Mouse (Mus musculus) embryonic facial prominence, embryonic 11.5 days (tissue): ENCODE measurements around the gene Vstm2l. TPM values are rescaled to one million over a fixed set of nuclear protein-coding genes. Genes with fewer than 3 reads are reported as not detected.

Experiments
- ATAC-seq: fragments of 200-750 bp; cut with Nextera tagmentation; replicated peaks from 2 replicates; pipeline ENCODE4 v1.8.0; 2017; ENCODE audit warnings: low read depth; ENCODE audit not compliant: insufficient number of reproducible peaks, low FRiP score, low TSS enrichment
- DNase-seq: peaks from one replicate; pipeline ENCODE4 v3.0.0-alpha.2; 2015; ENCODE audit warnings: low spot score
- H3K27ac ChIP-seq: fragments of 300-500 bp; sonication (generic); replicated peaks from 2 replicates; pipeline ENCODE4 v1.5.1; 2014; ENCODE audit warnings: mild to moderate bottlenecking, low read depth, low read length, control low read depth
- H3K27me3 ChIP-seq: fragments of 300-500 bp; sonication (generic); 2 replicates; pipeline ENCODE4 v1.6.1; 2014; ENCODE audit warnings: mild to moderate bottlenecking, low read length, moderate library complexity, mixed read lengths; ENCODE audit not compliant: control insufficient read depth, insufficient read depth
- H3K36me3 ChIP-seq: fragments of 300-500 bp; sonication (generic); replicated peaks from 2 replicates; pipeline ENCODE4 v1.6.1; 2014; ENCODE audit warnings: low read depth, mild to moderate bottlenecking, low read length, moderate library complexity, mixed read lengths; ENCODE audit not compliant: control insufficient read depth, insufficient read depth
- H3K4me1 ChIP-seq: fragments of 300-500 bp; sonication (generic); 2 replicates; pipeline ENCODE4 v1.6.1; 2014; ENCODE audit warnings: low read length, mixed read lengths; ENCODE audit not compliant: control insufficient read depth, insufficient read depth
- H3K4me2 ChIP-seq: fragments of 300-500 bp; sonication (generic); 2 replicates; pipeline ENCODE4 v1.6.1; 2014; ENCODE audit warnings: low read depth, mild to moderate bottlenecking, control low read depth, low read length, moderate library complexity
- H3K4me3 ChIP-seq: fragments of 300-500 bp; sonication (generic); 2 replicates; pipeline ENCODE4 v1.5.1; 2014; ENCODE audit warnings: low read depth, low read length, control low read depth
- H3K9ac ChIP-seq: fragments of 300-500 bp; sonication (generic); replicated peaks from 2 replicates; pipeline ENCODE4 v1.6.1; 2014; ENCODE audit warnings: mild to moderate bottlenecking, control low read depth, low read length
- H3K9me3 ChIP-seq: fragments of 300-500 bp; sonication (generic); replicated peaks from 2 replicates; pipeline ENCODE4 v1.6.1; 2016; ENCODE audit warnings: mild to moderate bottlenecking, low read length, inconsistent platforms, mixed read lengths; ENCODE audit not compliant: control insufficient read depth
- WGBS: fragments of 180-500 bp; shearing (Covaris S2); extraction: QIAGEN DNeasy Blood & Tissue Kit; methylation state at CpG from one replicate; pipeline ENCODE4 v1.1.7; 2014; 5-methylcytosine and 5-hydroxymethylcytosine counted together
- polyA plus RNA-seq: library from polyadenylated mRNA; unstranded; fragments of >200 nt; fragmentation: Nextera tagmentation; extraction: Ambion mirVana; gene quantifications from 2 replicates; pipeline ENCODE4 v1.2.1, GENCODE M21; 2014

Vstm2l gene
- polyA plus RNA-seq, 1 experiment from 2014 or later, result 1.4 TPM

- H3K4me1 ChIP-seq, result no peaks in the 10 kb centered on the region
- ATAC-seq, result 0 out of 2 replicates have a peak, but pooled peaks have one; percentile 44
- no peak overlapping the region for H3K4me3 ChIP-seq
- no peak overlapping the region for H3K9ac ChIP-seq
- H3K27me3 ChIP-seq, result no peaks in the 10 kb centered on the region
- H3K36me3 ChIP-seq, result no peaks in the 10 kb centered on the region
- H3K4me2 ChIP-seq, result no peak overlapping the region
- no peak for DNase-seq
- WGBS, result 22% methylated on average over 11 of the region's 11 CpGs
- H3K9me3 ChIP-seq, result no peaks in the 10 kb centered on the region
- no peak overlapping the region for H3K27ac ChIP-seq
Observed at GRCm38 (mm10) chr2:157881939-157882338, 32.5 kb upstream of the Vstm2l start.

GRCm38 (mm10) chr2:157887275-157888025 lies 27.0 kb upstream of the Vstm2l start:
- 26% methylated on average over 10 of the region's 10 CpGs for WGBS
- no peaks in the 10 kb centered on the region for H3K27me3 ChIP-seq
- H3K27ac ChIP-seq, result peak overlapping the region; percentile 35; the same call in 1 of the 2 replicates
- no peak overlapping the region for H3K4me3 ChIP-seq
- DNase-seq, result no peak
- no peaks in the 10 kb centered on the region for H3K9me3 ChIP-seq
- no peaks in the 10 kb centered on the region; the same call in 1 of the 2 replicates for H3K4me1 ChIP-seq
- no peak overlapping the region for H3K4me2 ChIP-seq
- no peaks in the 10 kb centered on the region for H3K36me3 ChIP-seq
- no peak for ATAC-seq
- H3K9ac ChIP-seq, result no peak overlapping the region

- WGBS, result 84% methylated on average over 6 of the region's 6 CpGs
- no peak overlapping the region for H3K4me3 ChIP-seq
Observed at GRCm38 (mm10) chr2:157891166-157891565, 23.3 kb upstream of the Vstm2l start.

GRCm38 (mm10) chr2:157897131-157897530 lies 17.3 kb upstream of the Vstm2l start:
- Histone ChIP-seq H3K4me2 (no peak overlapping the region), H3K27ac (no peak overlapping the region), H3K4me3 (no peak overlapping the region), H3K4me1 (no peaks in the 10 kb centered on the region), H3K36me3 (no peaks in the 10 kb centered on the region), H3K9ac (no peak overlapping the region), H3K27me3 (no peaks in the 10 kb centered on the region), H3K9me3 (no peaks in the 10 kb centered on the region)
- no peak for ATAC-seq
- DNase-seq, result no peak
- 79% methylated on average over 4 of the region's 4 CpGs for WGBS

More at GRCm38 (mm10) chr2:157891166-157891565, 23.3 kb upstream of the Vstm2l start:
- H3K27me3 ChIP-seq, result no peaks in the 10 kb centered on the region
- no peak overlapping the region for H3K27ac ChIP-seq
- H3K9me3 ChIP-seq, result no peaks in the 10 kb centered on the region
- ATAC-seq (no peak), DNase-seq (no peak)
- H3K9ac ChIP-seq, result no peak overlapping the region
- no peaks in the 10 kb centered on the region for H3K36me3 ChIP-seq
- H3K4me1 ChIP-seq, result no peaks in the 10 kb centered on the region; the same call in 1 of the 2 replicates
- H3K4me2 ChIP-seq, result no peak overlapping the region

GRCm38 (mm10) chr2:157913204-157913636 lies 1.2 kb upstream of the Vstm2l start:
- H3K9me3 ChIP-seq, result no peaks in the 10 kb centered on the region
- H3K4me1 ChIP-seq, result peaks cover 4% of the 10 kb centered on the region
- H3K36me3 ChIP-seq, result no peaks in the 10 kb centered on the region
- 0% methylated on average over 16 of the region's 16 CpGs for WGBS
- no peak overlapping the region for H3K27ac ChIP-seq
- H3K27me3 ChIP-seq, result peaks cover 31% of the 10 kb centered on the region
- ATAC-seq (no peak), DNase-seq (peak; percentile 96)
- no peak overlapping the region for H3K4me2 ChIP-seq
- no peak overlapping the region for H3K9ac ChIP-seq
- H3K4me3 ChIP-seq, result no peak overlapping the region

- peaks cover 31% of the 10 kb centered on the region for H3K27me3 ChIP-seq
- DNase-seq, result no peak
- ATAC-seq, result no peak
Observed at GRCm38 (mm10) chr2:157913705-157914104, 748 bp upstream of the Vstm2l start.

GRCm38 (mm10) chr2:157914889-157915517 lies 550 bp downstream of the Vstm2l start:
- Histone ChIP-seq H3K4me1 (peaks cover 4% of the 10 kb centered on the region), H3K27me3 (peaks cover 31% of the 10 kb centered on the region), H3K36me3 (no peaks in the 10 kb centered on the region), H3K9ac (0 out of 2 replicates have a peak overlapping the region, but pooled peaks have one; percentile 13), H3K4me2 (peak overlapping the region; percentile 57), H3K9me3 (no peaks in the 10 kb centered on the region), H3K4me3 (peak overlapping the region; percentile 31), H3K27ac (no peak overlapping the region)
- 35% methylated on average over 43 of the region's 43 CpGs for WGBS
- ATAC-seq (no peak), DNase-seq (no peak)

More at GRCm38 (mm10) chr2:157913705-157914104, 748 bp upstream of the Vstm2l start:
- 0% methylated on average over 4 of the region's 4 CpGs for WGBS
- no peak overlapping the region for H3K4me2 ChIP-seq
- H3K36me3 ChIP-seq, result no peaks in the 10 kb centered on the region
- peaks cover 4% of the 10 kb centered on the region for H3K4me1 ChIP-seq
- no peaks in the 10 kb centered on the region for H3K9me3 ChIP-seq
- H3K9ac ChIP-seq, result no peak overlapping the region
- no peak overlapping the region for H3K4me3 ChIP-seq
- H3K27ac ChIP-seq, result no peak overlapping the region

GRCm38 (mm10) chr2:157918529-157918928 lies 4.1 kb downstream of the Vstm2l start:
- H3K27me3 ChIP-seq, result peaks cover 30% of the 10 kb centered on the region

More at GRCm38 (mm10) chr2:157918529-157918928, 4.1 kb downstream of the Vstm2l start:
- H3K27ac ChIP-seq, result no peak overlapping the region
- 13% methylated on average over 10 of the region's 10 CpGs for WGBS
- H3K4me1 ChIP-seq, result peaks cover 4% of the 10 kb centered on the region
- no peak overlapping the region for H3K4me3 ChIP-seq
- no peaks in the 10 kb centered on the region for H3K9me3 ChIP-seq
- H3K36me3 ChIP-seq, result no peaks in the 10 kb centered on the region
- DNase-seq (no peak), ATAC-seq (no peak)
- H3K4me2 ChIP-seq, result no peak overlapping the region
- no peak overlapping the region for H3K9ac ChIP-seq
